Mouse (Mus musculus) midbrain, embryonic 15.5 days (tissue): Measurements from ENCODE around the gene Dock8. TPM values are rescaled to one million over a fixed set of nuclear protein-coding genes. Genes with fewer than 3 reads are reported as not detected.
A peak's percentile ranks its signal among the peaks of the same experiment; 100 is the strongest.

Experiments used
- ATAC-seq: fragments of 200-750 bp; cut with Nextera tagmentation; replicated peaks from 2 replicates; pipeline ENCODE4 v1.8.0; 2017; ENCODE audit warnings: moderate TSS enrichment
- H3K27ac ChIP-seq: fragments of 300-500 bp; sonication (generic); 2 replicates; pipeline ENCODE4 v1.5.1; 2015; ENCODE audit warnings: mild to moderate bottlenecking, inconsistent platforms
- H3K27me3 ChIP-seq: fragments of 300-500 bp; sonication (generic); replicated peaks from 2 replicates; pipeline ENCODE4 v1.6.1; 2015; ENCODE audit warnings: inconsistent platforms
- H3K36me3 ChIP-seq: fragments of 300-500 bp; sonication (generic); replicated peaks from 2 replicates; pipeline ENCODE4 v1.6.1; 2015; ENCODE audit warnings: inconsistent platforms
- H3K4me1 ChIP-seq: fragments of 300-500 bp; sonication (generic); 2 replicates; pipeline ENCODE4 v1.6.1; 2015; ENCODE audit warnings: inconsistent platforms
- H3K4me2 ChIP-seq: fragments of 300-500 bp; sonication (generic); 2 replicates; pipeline ENCODE4 v1.6.1; 2015; ENCODE audit warnings: inconsistent platforms, mild to moderate bottlenecking, moderate library complexity
- H3K4me3 ChIP-seq: fragments of 300-500 bp; sonication (generic); 2 replicates; pipeline ENCODE4 v1.5.1; 2015; ENCODE audit warnings: mild to moderate bottlenecking, inconsistent platforms
- H3K9ac ChIP-seq: fragments of 300-500 bp; sonication (generic); 2 replicates; pipeline ENCODE4 v1.6.1; 2015; ENCODE audit warnings: mild to moderate bottlenecking, inconsistent platforms
- H3K9me3 ChIP-seq: fragments of 300-500 bp; sonication (generic); 2 replicates; pipeline ENCODE4 v1.6.1; 2016; ENCODE audit warnings: inconsistent platforms
- WGBS: fragments of 180-500 bp; shearing (Covaris S2); methylation state at CpG from one replicate; pipeline ENCODE4 v1.1.7; 2015; ENCODE audit warnings: mixed read lengths; 5-methylcytosine and 5-hydroxymethylcytosine counted together
- polyA plus RNA-seq: library from polyadenylated mRNA; unstranded; fragments of >200 nt; fragmentation: Nextera tagmentation; extraction: Ambion mirVana; gene quantifications from 2 replicates; pipeline ENCODE4 v1.2.1, GENCODE M21; 2015

Dock8 gene
- polyA plus RNA-seq, result 0.59 and 0.70 TPM in 2 replicates

GRCm38 (mm10) chr19:24999201-24999886 lies at the start of gene Dock8:
Gene Dock8, plus strand, starts transcription at chr19:24999534.
- Histone ChIP-seq H3K4me1 (peaks cover 13% of the 10 kb centered on the region), H3K27ac (no peak within 1 kb of the TSS), H3K36me3 (no peaks in the 10 kb centered on the region), H3K9ac (peak within 1 kb of the TSS; percentile 34), H3K4me2 (peak within 1 kb of the TSS; percentile 100), H3K9me3 (no peaks in the 10 kb centered on the region), H3K4me3 (peak within 1 kb of the TSS; percentile 70), H3K27me3 (peaks cover 60% of the 10 kb centered on the region)
- WGBS, result under 1% methylated on average over 102 of the region's 109 CpGs
- peak; percentile 69 for ATAC-seq

DNA sequence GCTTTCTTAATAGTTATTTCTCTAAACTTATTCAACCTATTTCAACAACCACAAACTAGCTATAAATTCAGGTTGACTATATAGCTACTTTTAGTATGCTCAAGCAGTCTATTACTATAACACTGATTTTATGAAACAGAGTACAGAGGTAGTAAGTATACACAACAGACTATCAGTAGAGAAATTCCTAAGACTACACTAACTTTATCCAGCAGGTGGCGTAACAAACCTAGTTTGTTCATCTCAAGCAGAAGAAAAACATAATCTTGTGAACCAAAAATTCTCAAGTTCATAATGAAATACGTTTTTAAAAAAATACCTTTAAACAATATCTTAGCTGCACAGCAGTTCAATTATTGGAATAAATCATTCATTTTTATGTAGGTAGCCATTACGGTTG lies 40.8 kb upstream of the Dock8 start:
- Histone ChIP-seq H3K27ac (no peak overlapping the region), H3K4me2 (no peak overlapping the region), H3K27me3 (no peaks in the 10 kb centered on the region), H3K4me3 (no peak overlapping the region), H3K4me1 (peaks cover 12% of the 10 kb centered on the region), H3K9me3 (no peaks in the 10 kb centered on the region), H3K9ac (no peak overlapping the region), H3K36me3 (0 out of 2 replicates have a peak, but pooled peaks cover 4% of the 10 kb centered on the region)
- 39% methylated on average over 3 of the region's 3 CpGs for WGBS
- no peak for ATAC-seq

- Histone ChIP-seq H3K9ac (peak within 1 kb of the TSS; percentile 63), H3K36me3 (no peaks in the 10 kb centered on the region), H3K4me1 (peaks cover 12% of the 10 kb centered on the region), H3K4me2 (peak within 1 kb of the TSS; percentile 61), H3K9me3 (no peaks in the 10 kb centered on the region), H3K4me3 (peak within 1 kb of the TSS; percentile 57), H3K27me3 (no peaks in the 10 kb centered on the region), H3K27ac (peak within 1 kb of the TSS; percentile 14; the same call in 1 of the 2 replicates)
- WGBS, result under 1% methylated on average over 36 of the region's 36 CpGs
- peak; percentile 99 for ATAC-seq
These were observed 38.0 kb upstream of the Dock8 start, which contains the start of gene Cbwd1 for GRCm38 (mm10) chr19:24961172-24961962. Gene Cbwd1, minus strand, starts transcription at chr19:24961610.

GRCm38 (mm10) chr19:24966203-24966602 lies 33.1 kb upstream of the Dock8 start:
- Histone ChIP-seq H3K27me3 (no peaks in the 10 kb centered on the region), H3K9me3 (no peaks in the 10 kb centered on the region), H3K9ac (no peak overlapping the region), H3K36me3 (no peaks in the 10 kb centered on the region), H3K27ac (no peak overlapping the region), H3K4me3 (no peak overlapping the region), H3K4me1 (no peaks in the 10 kb centered on the region), H3K4me2 (no peak overlapping the region)
- ATAC-seq, result no peak
- WGBS, result 82% methylated on average over 2 of the region's 2 CpGs

- no peaks in the 10 kb centered on the region for H3K27me3 ChIP-seq
- 88% methylated on average over 2 of the region's 2 CpGs for WGBS
- no peak overlapping the region for H3K9ac ChIP-seq
- no peaks in the 10 kb centered on the region for H3K4me1 ChIP-seq
- ATAC-seq, result no peak
- H3K36me3 ChIP-seq, result no peaks in the 10 kb centered on the region
- no peak overlapping the region for H3K4me3 ChIP-seq
- H3K4me2 ChIP-seq, result no peak overlapping the region
- H3K9me3 ChIP-seq, result no peaks in the 10 kb centered on the region
- no peak overlapping the region for H3K27ac ChIP-seq
These were observed 32.4 kb upstream of the Dock8 start for GRCm38 (mm10) chr19:24966941-24967340.

- Histone ChIP-seq H3K27me3 (no peaks in the 10 kb centered on the region), H3K4me1 (no peaks in the 10 kb centered on the region), H3K4me2 (no peak overlapping the region), H3K4me3 (no peak overlapping the region), H3K36me3 (no peaks in the 10 kb centered on the region), H3K9me3 (no peaks in the 10 kb centered on the region), H3K9ac (no peak overlapping the region), H3K27ac (no peak overlapping the region)
- WGBS, result 87% methylated on average over 7 of the region's 7 CpGs
- ATAC-seq, result no peak
These were observed 28.0 kb upstream of the Dock8 start for GRCm38 (mm10) chr19:24971307-24971706.

GRCm38 (mm10) chr19:24972701-24973390 lies 26.5 kb upstream of the Dock8 start:
- H3K27me3 ChIP-seq, result no peaks in the 10 kb centered on the region
- H3K4me1 ChIP-seq, result no peaks in the 10 kb centered on the region
- H3K4me2 ChIP-seq, result no peak overlapping the region
- no peak overlapping the region for H3K4me3 ChIP-seq
- ATAC-seq, result no peak
- no peaks in the 10 kb centered on the region for H3K36me3 ChIP-seq
- no peak overlapping the region for H3K9ac ChIP-seq
- no peak overlapping the region for H3K27ac ChIP-seq
- no peaks in the 10 kb centered on the region for H3K9me3 ChIP-seq
- WGBS, result 91% methylated on average over 3 of the region's 3 CpGs

- H3K9ac ChIP-seq, result no peak overlapping the region
- no peak overlapping the region for H3K27ac ChIP-seq
- ATAC-seq, result no peak
- WGBS, result 81% methylated on average over 11 of the region's 11 CpGs
- H3K4me1 ChIP-seq, result no peaks in the 10 kb centered on the region
- H3K9me3 ChIP-seq, result no peaks in the 10 kb centered on the region
- no peak overlapping the region for H3K4me3 ChIP-seq
- no peaks in the 10 kb centered on the region for H3K27me3 ChIP-seq
- H3K4me2 ChIP-seq, result no peak overlapping the region
- H3K36me3 ChIP-seq, result no peaks in the 10 kb centered on the region
These were observed 21.3 kb upstream of the Dock8 start for GRCm38 (mm10) chr19:24977991-24978390.

DNA sequence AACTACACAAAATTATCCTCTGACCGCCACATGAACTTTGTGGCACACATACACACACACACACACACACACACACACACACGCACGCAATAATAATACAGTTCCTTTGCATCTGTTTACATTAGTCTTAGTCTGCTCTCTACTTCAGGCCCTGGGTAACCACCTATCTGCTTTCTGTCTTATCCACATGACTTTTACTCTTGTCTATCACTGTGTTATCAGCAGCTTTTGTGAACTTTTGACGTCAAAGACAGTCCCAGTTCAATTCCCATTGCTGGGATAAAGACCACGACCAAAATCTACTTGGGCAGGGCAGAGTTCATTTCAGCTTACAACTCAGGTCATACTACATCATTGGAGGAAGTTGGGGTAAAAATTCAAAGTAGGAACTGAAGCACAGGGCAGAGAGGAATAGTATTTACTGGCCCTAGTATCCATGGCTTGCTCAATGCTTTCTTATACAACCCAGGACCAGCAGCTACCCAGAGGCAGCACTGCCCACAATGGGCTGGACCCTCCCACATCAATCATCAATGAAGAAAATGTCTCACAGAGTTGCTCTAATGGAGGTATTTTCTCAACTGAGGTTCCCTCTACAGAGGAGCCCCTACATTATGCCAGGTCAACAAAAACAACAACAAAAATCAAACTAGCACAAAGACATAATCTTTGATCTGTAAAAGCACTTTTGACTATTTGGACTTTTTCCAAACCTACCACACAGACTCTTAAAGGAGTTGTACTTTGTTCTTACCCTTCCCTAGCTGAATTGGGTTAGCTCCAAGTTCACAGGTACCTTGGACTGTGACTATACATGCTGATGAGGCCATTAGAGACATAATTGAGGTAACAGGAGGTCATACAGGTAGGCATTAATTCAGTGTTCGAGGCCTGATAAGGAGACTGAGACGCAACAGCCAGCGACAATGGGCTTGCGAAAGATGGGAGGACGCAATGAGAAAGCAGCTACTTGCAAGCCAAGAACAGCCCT lies 20.2 kb upstream of the Dock8 start:
- WGBS, result 92% methylated on average over 10 of the region's 10 CpGs

DNA sequence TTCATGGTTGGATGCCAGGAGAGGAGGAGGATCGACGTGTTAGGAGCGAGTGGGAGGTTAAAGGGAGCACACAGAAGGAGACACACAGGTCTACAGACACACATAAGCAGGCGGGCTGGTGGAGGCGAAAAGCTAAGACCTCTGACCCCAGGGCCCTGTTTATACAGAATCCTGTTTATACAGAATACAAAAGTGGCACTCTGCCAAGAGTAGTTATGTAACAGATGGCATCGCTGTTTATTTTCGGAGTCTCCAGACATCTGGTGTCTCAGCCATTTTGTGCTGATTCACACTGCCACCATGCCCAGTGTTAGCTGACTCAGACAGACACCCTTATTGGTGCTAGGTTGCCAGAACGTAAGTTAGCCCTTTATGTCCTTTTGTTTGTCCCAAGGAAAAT lies 18.0 kb upstream of the Dock8 start:
- WGBS, result 60% methylated on average over 8 of the region's 8 CpGs
- no peaks in the 10 kb centered on the region for H3K9me3 ChIP-seq
- H3K4me1 ChIP-seq, result no peaks in the 10 kb centered on the region
- no peak overlapping the region for H3K4me3 ChIP-seq
- no peak for ATAC-seq
- no peaks in the 10 kb centered on the region for H3K27me3 ChIP-seq
- H3K9ac ChIP-seq, result no peak overlapping the region
- H3K4me2 ChIP-seq, result no peak overlapping the region
- H3K27ac ChIP-seq, result no peak overlapping the region
- no peaks in the 10 kb centered on the region for H3K36me3 ChIP-seq

More for the DNA sequence above, 20.2 kb upstream of the Dock8 start:
- Histone ChIP-seq H3K4me1 (no peaks in the 10 kb centered on the region), H3K27me3 (no peaks in the 10 kb centered on the region), H3K9me3 (no peaks in the 10 kb centered on the region), H3K4me3 (no peak overlapping the region), H3K4me2 (no peak overlapping the region), H3K9ac (no peak overlapping the region), H3K27ac (no peak overlapping the region), H3K36me3 (no peaks in the 10 kb centered on the region)
- no peak for ATAC-seq

DNA sequence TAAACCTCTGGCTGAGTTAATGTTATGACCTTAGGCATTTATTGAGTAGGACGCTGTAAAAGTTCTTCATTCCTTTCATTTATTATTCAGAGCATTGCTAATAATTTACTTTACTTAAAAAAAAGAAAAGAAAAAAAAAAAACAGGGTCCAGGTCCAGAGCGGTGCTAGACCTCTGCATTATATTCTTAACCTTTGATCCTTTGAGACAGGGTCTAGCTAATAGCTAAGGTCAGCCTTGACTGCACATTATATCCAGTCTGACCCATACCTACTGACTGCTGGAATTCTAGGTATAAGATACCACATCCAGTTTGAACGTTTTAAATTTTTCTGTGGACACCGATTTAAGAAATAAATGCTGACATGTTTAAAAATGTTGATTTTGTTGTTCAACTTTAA lies 16.3 kb upstream of the Dock8 start:
- no peaks in the 10 kb centered on the region for H3K27me3 ChIP-seq
- no peaks in the 10 kb centered on the region for H3K36me3 ChIP-seq
- H3K9me3 ChIP-seq, result no peaks in the 10 kb centered on the region
- no peak overlapping the region for H3K9ac ChIP-seq
- no peak overlapping the region for H3K4me2 ChIP-seq
- no peak overlapping the region for H3K4me3 ChIP-seq
- WGBS, result 85% methylated on average over 4 of the region's 4 CpGs
- H3K4me1 ChIP-seq, result no peaks in the 10 kb centered on the region
- no peak overlapping the region for H3K27ac ChIP-seq
- ATAC-seq, result no peak
